Mouse (Mus musculus) adrenal gland, postnatal 36 days (tissue): ENCODE measurements around the gene Ccng1. TPM values are rescaled to one million over a fixed set of nuclear protein-coding genes. Genes with fewer than 3 reads are reported as not detected.
"Not testable (repeated sequence)": the region's sequence is repeated elsewhere in the genome, so short reads cannot be mapped to it uniquely, and the experiment has no call there.

Experiments used
- DNase-seq, 2 experiments: peaks; one replicate each; pipeline ENCODE4 v3.0.0; 2021; ENCODE audit warnings: mixed read lengths in 1 of 2
- total RNA-seq, 2 experiments: library from RNA; stranded (reverse); gene quantifications; 2 replicates each; pipeline ENCODE4 v1.2.3; 2021

The Ccng1 gene
- total RNA-seq, 2 experiments from 2014 or later: 59.9 to 70.3 TPM

DNA sequence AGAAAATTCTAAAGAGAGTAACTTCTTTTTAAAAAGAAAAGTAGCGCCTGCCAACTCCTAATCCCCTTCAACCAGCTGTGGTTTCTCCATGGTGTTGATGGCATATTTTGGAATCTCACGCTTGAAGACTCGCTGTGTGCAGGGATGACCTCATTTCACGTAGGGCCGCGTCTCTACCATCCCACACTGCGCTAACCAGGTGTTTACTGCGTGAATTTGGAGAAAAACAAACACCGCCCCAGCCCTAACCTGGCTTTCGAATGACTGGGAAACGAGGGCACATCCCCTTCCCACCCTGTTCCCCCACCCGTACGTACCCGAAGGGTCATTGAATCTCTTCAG is 22.1 kb downstream of the Ccng1 start:
- no peak for DNase-seq

DNA sequence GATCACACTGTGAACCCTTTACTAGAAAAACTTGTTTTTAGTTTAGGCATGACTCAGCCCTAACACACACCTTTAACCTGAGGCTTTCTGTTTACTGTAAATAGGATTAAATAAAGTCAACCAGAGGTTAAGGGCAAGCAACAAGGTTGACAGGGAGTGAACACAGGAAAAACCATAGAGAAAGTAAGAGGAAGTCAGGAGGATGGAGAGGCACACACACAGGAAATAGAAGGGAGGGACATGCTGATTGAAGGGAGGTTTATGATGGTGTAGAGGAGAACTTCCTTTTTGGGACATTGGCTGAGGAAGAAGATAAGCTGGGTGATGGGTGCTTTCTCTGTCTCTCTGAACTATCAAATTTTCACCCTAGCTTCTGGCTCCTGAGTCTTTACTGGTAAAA is 36.8 kb downstream of the Ccng1 start:
- DNase-seq: no peak

DNA sequence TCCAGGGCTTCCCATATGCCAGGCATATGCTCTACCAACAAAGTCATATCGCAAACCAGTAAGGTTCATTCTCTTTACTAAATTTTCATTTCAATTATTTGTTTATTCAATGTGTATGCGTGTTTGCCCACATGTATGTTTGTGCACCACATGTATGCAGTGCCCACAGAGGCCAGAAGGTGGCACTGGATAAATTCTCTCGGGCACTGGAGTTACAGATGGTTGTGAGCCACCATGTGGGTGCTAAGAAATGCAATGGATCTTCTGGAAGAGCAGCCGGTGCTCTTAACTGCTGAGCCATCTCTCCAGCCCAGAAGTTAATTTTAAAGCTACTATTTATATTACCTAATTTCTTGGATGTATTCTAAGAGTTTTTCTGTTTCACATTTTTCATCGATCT is 39.6 kb downstream of the Ccng1 start:
- DNase-seq: no peak

DNA sequence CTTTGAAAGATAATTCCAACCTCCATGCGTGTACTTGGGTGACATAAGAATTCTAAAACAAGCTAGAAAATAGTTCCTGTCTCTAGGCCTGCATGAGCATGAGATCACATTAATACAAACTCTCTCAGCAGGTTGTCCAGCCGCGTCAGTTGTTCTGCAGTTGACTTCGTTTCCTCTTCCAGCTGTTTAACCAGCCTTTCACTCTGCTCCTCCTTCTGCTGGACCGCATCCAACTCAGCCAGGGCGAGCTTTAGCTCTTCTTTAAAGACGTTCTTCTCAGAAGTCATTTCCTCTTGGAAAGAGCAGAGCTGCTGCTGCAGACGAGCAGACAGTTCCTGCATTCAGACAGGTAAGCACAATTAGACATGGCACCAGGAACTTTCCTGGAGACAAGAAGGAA is 41.3 kb downstream of the Ccng1 start:
- peak; percentile 39 to 60 for DNase-seq

DNA sequence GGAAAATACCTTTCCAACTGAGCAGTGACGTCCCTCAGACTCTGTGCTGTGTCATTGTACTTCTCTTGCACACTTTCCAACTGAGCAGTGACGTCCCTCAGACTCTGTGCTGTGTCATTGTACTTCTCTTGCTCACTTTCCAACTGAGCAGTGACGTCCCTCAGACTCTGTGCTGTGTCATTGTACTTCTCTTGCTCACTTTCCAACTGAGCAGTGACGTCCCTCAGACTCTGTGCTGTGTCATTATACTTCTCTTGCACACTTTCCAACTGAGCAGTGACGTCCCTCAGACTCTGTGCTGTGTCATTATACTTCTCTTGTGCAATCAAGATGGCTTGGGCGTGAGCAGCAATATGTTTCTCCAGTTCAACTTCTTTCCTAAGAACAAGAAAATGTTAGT is 45.2 kb downstream of the Ccng1 start:
- DNase-seq: not testable (repeated sequence)

Other genes with a start within 250 kb of the Ccng1 start
- 10 to 100 TPM; 77.8 to 98.7 TPM for gene Mat2b, start 60.1 kb downstream of the Ccng1 start, total RNA-seq
- gene Hmmr, start 21.9 kb downstream of the Ccng1 start, total RNA-seq: 1 to 10 TPM; 2.4 to 2.5 TPM
- 10 to 100 TPM; 28.7 to 34.3 TPM for gene Nudcd2, start 21.6 kb downstream of the Ccng1 start, total RNA-seq